Mouse (Mus musculus): ENCODE data around the gene Gm17324. TPM values are rescaled to one million over a fixed set of nuclear protein-coding genes. Genes with fewer than 3 reads are reported as not detected.

Gm17324 gene
- polyA plus RNA-seq, 1 experiment from 2014 or later = not detected

DNA sequence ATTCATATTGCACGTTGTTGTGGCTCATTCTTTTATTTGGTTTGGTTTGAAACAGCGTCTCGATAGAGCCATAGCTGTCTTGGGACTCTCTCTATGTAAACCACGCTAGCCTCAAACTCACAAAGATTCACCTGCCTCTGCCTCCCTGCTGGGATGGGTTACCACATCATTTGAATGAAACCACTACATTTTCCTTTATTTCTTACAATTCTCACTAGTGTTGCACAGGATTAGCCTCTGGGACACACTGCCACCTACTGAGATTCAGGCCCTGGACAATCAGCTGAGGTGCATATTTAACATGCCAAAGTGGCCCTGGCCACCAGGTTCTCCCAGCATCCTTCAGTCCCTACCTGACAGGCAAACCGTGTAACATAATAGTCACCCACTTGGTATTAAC, 9.2 kb downstream of the Gm17324 start:
- H3K27ac ChIP-seq = no peak overlapping the region
- 77% methylated on average over 5 of the region's 5 CpGs for WGBS (ENCODE audit: missing documents)
- H3K36me3 ChIP-seq (ENCODE audit: inconsistent target) = peaks cover 23% of the 10 kb centered on the region; the same call in 1 of the 2 replicates
- no peak overlapping the region for H3K4me3 ChIP-seq (ENCODE audit: inconsistent target)
- H3K79me2 ChIP-seq (ENCODE audit: inconsistent target) = peaks cover 76% of the 10 kb centered on the region

- Histone ChIP-seq H3K36me3 (ENCODE audit: inconsistent target) (peaks cover 51% of the 10 kb centered on the region; the same call in 1 of the 2 replicates), H3K27ac (no peak overlapping the region), H3K4me3 (ENCODE audit: inconsistent target) (no peak overlapping the region), H3K79me2 (ENCODE audit: inconsistent target) (peaks cover 25% of the 10 kb centered on the region)
- 94% methylated on average over 5 of the region's 5 CpGs for WGBS (ENCODE audit: missing documents)
Observed at GRCm38 (mm10) chr9:78432471-78432870, 16.1 kb downstream of the Gm17324 start.

GRCm38 (mm10) chr9:78430486-78430885, 18.1 kb downstream of the Gm17324 start:
- peaks cover 9% of the 10 kb centered on the region; the same call in 1 of the 2 replicates for H3K79me2 ChIP-seq (ENCODE audit: inconsistent target)
- peaks cover 38% of the 10 kb centered on the region; the same call in 1 of the 2 replicates for H3K36me3 ChIP-seq (ENCODE audit: inconsistent target)
- H3K4me3 ChIP-seq (ENCODE audit: inconsistent target) = no peak overlapping the region
- 53% methylated on average over 6 of the region's 6 CpGs for WGBS (ENCODE audit: missing documents)
- no peak overlapping the region for H3K27ac ChIP-seq

GRCm38 (mm10) chr9:78429551-78429950, 19.0 kb downstream of the Gm17324 start:
- Histone ChIP-seq H3K79me2 (ENCODE audit: inconsistent target) (no peaks in the 10 kb centered on the region), H3K4me3 (ENCODE audit: inconsistent target) (no peak overlapping the region), H3K27ac (peak overlapping the region; percentile 62), H3K36me3 (ENCODE audit: inconsistent target) (peaks cover 28% of the 10 kb centered on the region; the same call in 1 of the 2 replicates)
- WGBS (ENCODE audit: missing documents) = 28% methylated on average over 2 of the region's 2 CpGs

GRCm38 (mm10) chr9:78428870-78429432, 19.6 kb downstream of the Gm17324 start:
- WGBS (ENCODE audit: missing documents) = 79% methylated on average over 4 of the region's 4 CpGs

GRCm38 (mm10) chr9:78428185-78428584, 20.4 kb downstream of the Gm17324 start:
- Histone ChIP-seq H3K27ac (peak overlapping the region; percentile 62), H3K4me3 (ENCODE audit: inconsistent target) (no peak overlapping the region), H3K36me3 (ENCODE audit: inconsistent target) (peaks cover 18% of the 10 kb centered on the region; the same call in 1 of the 2 replicates), H3K79me2 (ENCODE audit: inconsistent target) (no peaks in the 10 kb centered on the region)
- 37% methylated on average over 6 of the region's 6 CpGs for WGBS (ENCODE audit: missing documents)

More at GRCm38 (mm10) chr9:78428870-78429432, 19.6 kb downstream of the Gm17324 start:
- Histone ChIP-seq H3K36me3 (ENCODE audit: inconsistent target) (peaks cover 25% of the 10 kb centered on the region; the same call in 1 of the 2 replicates), H3K79me2 (ENCODE audit: inconsistent target) (no peaks in the 10 kb centered on the region), H3K4me3 (ENCODE audit: inconsistent target) (no peak overlapping the region), H3K27ac (peak overlapping the region; percentile 62)

- Histone ChIP-seq H3K4me3 (ENCODE audit: inconsistent target) (no peak overlapping the region), H3K79me2 (ENCODE audit: inconsistent target) (no peaks in the 10 kb centered on the region), H3K36me3 (ENCODE audit: inconsistent target) (peaks cover 10% of the 10 kb centered on the region; the same call in 1 of the 2 replicates), H3K27ac (0 out of 2 replicates have a peak overlapping the region, but pooled peaks have one; percentile 62)
- WGBS (ENCODE audit: missing documents) = 33% methylated on average over 16 of the region's 27 CpGs
Observed at GRCm38 (mm10) chr9:78427362-78427781, 21.2 kb downstream of the Gm17324 start.

DNA sequence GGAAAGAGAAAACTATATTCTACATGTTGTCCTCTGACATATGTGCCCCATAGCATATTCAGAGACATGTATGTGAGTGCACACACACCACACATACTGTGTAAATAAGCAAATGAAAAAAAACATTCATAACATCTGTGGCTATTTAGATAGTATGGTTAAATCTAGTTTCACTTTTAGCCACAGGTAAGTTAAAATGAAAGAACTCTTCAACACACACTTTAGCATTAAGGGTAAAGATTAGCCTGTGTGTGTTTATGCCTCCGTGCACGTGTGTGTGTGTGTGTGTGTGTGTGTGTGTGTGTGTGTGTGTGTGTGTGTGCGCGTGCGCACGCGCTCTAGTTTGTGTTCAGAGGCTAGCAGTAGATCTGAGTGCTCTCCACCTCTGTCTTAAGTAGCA, 47.0 kb downstream of the Gm17324 start:
- Histone ChIP-seq H3K4me3 (ENCODE audit: inconsistent target) (no peak overlapping the region), H3K27ac (no peak overlapping the region), H3K79me2 (ENCODE audit: inconsistent target) (no peaks in the 10 kb centered on the region), H3K36me3 (ENCODE audit: inconsistent target) (no peaks in the 10 kb centered on the region)
- WGBS (ENCODE audit: missing documents) = no CpG with 5 or more reads among the region's 7 CpGs

- no peaks in the 10 kb centered on the region for H3K79me2 ChIP-seq (ENCODE audit: inconsistent target)
- 91% methylated on average over 5 of the region's 5 CpGs for WGBS (ENCODE audit: missing documents)
- H3K36me3 ChIP-seq (ENCODE audit: inconsistent target) = no peaks in the 10 kb centered on the region
- no peak overlapping the region for H3K4me3 ChIP-seq (ENCODE audit: inconsistent target)
- no peak overlapping the region for H3K27ac ChIP-seq
Observed at GRCm38 (mm10) chr9:78400570-78400969, 48.0 kb downstream of the Gm17324 start.

Other genes with a start within 250 kb of the Gm17324 start
- not detected in 3 replicates for gene Gsta1, start 218.1 kb downstream of the Gm17324 start, polyA plus RNA-seq (2018)
- gene Gm3776, start 191.7 kb downstream of the Gm17324 start, polyA plus RNA-seq (2018) = not detected in 3 replicates
- gene Gm10639, start 158.9 kb downstream of the Gm17324 start, polyA plus RNA-seq (2018) = not detected in 3 replicates
- not detected in 3 replicates for gene Omt2a, start 134.0 kb downstream of the Gm17324 start, polyA plus RNA-seq (2018)
- gene Omt2b, start 121.2 kb downstream of the Gm17324 start, polyA plus RNA-seq (2018) = not detected in 3 replicates
- gene Gsta2, start 93.0 kb downstream of the Gm17324 start, polyA plus RNA-seq (2018) = not detected in 3 replicates
- not detected in 3 replicates for gene Dppa5a, start 80.6 kb downstream of the Gm17324 start, polyA plus RNA-seq (2018)
- not detected in 3 replicates for gene Ooep, start 70.1 kb downstream of the Gm17324 start, polyA plus RNA-seq (2018)
- gene Ddx43, start 53.0 kb downstream of the Gm17324 start, polyA plus RNA-seq (2018) = not detected in 3 replicates
- gene Cgas, start 5.5 kb downstream of the Gm17324 start, polyA plus RNA-seq (2018) = 7.4 to 14.0 TPM (median 7.6 TPM) in 3 replicates
- 14.3 to 17.0 TPM (median 16.3 TPM) in 3 replicates for gene Mto1, start 578 bp downstream of the Gm17324 start, polyA plus RNA-seq (2018)
- gene Eef1a1, start 40.4 kb upstream of the Gm17324 start, polyA plus RNA-seq (2018) = 6,779 to 7,082 TPM (median 6,969 TPM) in 3 replicates
- 35.7 to 56.6 TPM (median 55.8 TPM) in 3 replicates for gene Slc17a5, start 139.3 kb upstream of the Gm17324 start, polyA plus RNA-seq (2018)
- 1.9 to 5.9 TPM (median 4.9 TPM) in 3 replicates for gene Cd109, start 166.8 kb upstream of the Gm17324 start, polyA plus RNA-seq (2018)

All from macrophage (primary cell).